Mouse (Mus musculus) c-Kit-negative CD71-positive TER-119-positive erythroid progenitor cells, embryonic 14.5 days (primary cell): ENCODE results near the gene Bicra.

Experiments
- DNase-seq: peaks from one replicate; pipeline ENCODE4 v3.0.0-alpha.2; 2013; ENCODE audit warnings: low read depth, low spot score

Bicra gene

GRCm38 (mm10) chr7:15948381-15948941 is 99.3 kb downstream of the Bicra start:
- DNase-seq, result peak; percentile 71

- no peak for DNase-seq
Measured at GRCm38 (mm10) chr7:15947653-15948260, 100.0 kb downstream of the Bicra start.

DNA sequence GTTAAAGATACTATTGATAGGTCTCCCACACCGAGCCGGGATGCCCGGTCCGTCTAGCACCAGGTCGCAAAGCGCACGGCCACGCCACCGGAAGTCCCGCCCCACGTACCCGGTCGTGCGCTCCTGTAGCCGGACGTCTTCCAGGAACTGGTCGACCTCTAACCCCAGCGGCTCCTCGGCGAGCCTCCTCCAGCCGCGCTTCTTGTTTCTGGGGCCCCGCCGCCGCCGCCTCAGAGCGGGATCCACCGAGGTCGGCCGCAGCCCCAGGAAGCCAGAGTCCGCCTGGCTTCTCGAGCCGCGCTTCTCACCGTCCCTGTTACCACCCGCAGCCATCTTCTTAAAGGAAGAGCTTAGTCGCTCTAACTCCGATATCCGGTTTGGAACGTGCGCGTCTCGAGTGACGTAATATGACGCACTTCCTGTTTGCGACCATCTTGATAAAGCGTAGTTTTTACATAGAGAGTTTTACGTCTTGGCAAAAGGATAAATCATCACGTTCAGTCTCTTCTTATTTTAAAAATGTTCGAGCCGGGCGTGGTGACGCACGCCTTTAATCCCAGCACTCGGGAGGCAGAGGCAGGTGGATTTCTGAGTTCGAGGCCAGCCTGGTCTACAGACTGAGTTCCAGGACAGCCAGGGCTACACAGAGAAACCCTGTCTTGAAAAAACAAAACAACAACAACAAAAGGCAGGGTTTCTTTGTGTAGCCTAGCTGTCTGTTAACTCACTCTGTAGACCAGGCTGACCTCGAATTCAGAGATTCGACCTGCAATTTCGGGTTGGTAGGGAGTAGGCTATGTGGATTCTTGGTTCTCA is 101.8 kb downstream of the Bicra start, which contains the start of gene Nop53:
Gene Nop53, minus strand, starts transcription at position 354 of the 816 bp plus-strand sequence.
- peak; percentile 95 for DNase-seq

DNA sequence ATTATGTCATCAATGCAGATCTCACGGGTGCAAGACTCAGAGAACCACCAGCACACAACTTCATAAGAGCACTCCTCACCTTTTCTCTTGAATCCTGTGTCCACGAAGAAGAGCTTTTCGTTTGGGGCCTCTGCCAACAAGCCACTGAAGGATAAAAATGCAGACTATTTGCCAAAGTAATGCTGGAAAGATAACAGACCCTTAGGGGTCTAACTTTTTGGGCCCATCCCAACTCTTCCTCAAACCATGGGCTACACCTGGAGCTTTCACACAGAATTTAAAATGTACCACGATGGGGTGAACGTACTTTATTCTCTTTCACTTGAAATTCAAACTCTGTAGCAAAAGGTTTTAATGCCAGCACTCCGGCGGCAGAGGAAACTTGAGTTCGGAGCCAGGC is 102.5 kb downstream of the Bicra start:
- no peak for DNase-seq

GRCm38 (mm10) chr7:15944311-15944710 is 103.4 kb downstream of the Bicra start:
- no peak for DNase-seq

- no peak for DNase-seq
Measured at GRCm38 (mm10) chr7:15938621-15939020, 109.1 kb downstream of the Bicra start.

DNA sequence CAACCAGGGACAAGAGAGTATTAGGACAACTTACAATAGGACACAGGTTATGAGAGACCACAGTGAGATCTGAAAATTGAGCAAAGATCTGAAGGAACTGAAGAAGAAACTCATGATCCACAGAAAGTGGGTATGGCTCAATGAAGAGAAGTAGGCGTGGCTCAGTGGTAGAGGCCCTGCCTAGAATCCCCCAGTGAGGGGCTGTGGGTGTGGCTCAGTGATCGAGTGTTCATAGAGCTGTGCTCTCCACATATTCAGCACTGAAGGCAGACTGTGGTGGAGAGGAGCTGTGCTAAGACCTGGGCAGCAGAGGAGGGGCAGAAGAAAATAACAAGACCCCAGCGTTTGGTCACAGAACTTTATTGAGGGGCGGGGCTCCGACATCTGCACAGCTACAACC is 110.2 kb downstream of the Bicra start:
- no peak for DNase-seq

- no peak for DNase-seq
Measured at GRCm38 (mm10) chr7:15933437-15934359, 114.0 kb downstream of the Bicra start.

DNA sequence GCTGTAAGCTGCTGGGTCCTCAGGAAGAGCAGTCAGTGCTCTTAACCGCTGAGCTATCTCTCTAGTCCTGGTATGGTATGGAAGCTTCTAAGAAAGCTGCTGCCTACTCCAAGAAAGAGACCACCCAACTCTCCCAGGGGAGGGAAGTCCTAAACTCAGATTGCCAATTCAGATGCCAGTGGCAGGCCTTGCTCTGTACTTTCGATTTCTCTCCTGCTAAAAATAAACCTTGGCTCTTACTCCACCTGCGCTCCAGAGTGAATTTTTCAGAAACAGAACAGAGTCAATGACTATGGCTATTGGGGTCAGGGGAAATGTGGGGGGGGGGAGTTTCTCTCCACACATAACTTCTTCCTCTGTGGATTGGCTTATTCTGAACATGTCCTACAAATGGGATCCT is 116.1 kb downstream of the Bicra start:
- DNase-seq, result no peak

- no peak for DNase-seq
Measured at GRCm38 (mm10) chr7:15930543-15930942, 117.2 kb downstream of the Bicra start.

GRCm38 (mm10) chr7:15929910-15930309 is 117.8 kb downstream of the Bicra start:
- DNase-seq, result peak; percentile 43

DNA sequence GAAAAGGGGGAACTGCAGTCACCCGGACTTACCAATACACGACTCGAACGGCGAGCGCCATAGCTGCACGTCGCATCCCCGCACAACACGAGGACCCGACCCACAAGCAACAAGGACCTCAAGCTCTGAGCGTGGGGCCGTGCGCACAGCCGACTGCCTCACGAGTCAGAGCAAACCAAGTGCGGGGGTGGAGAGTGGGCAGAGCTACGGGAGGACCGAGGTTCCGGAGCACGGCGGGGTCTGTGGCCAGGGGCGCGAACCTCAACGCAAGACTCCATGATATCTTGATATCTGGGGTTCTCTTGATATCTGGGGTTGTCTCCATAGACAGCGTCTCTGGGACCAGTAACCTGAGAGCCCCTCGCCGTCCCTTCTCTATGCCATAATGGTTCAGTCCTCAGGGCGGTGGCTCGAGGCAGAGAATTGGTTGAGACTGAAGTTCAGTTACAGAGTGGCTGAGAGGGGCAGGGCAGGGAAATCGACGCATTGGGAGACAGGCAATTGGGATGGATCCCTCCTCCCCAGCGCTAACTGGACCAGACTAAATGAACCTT is 125.4 kb downstream of the Bicra start, which contains the start of gene Selenow:
Gene Selenow, minus strand, starts transcription at position 183 of the 554 bp plus-strand sequence.
- DNase-seq, result peak; percentile 81

DNA sequence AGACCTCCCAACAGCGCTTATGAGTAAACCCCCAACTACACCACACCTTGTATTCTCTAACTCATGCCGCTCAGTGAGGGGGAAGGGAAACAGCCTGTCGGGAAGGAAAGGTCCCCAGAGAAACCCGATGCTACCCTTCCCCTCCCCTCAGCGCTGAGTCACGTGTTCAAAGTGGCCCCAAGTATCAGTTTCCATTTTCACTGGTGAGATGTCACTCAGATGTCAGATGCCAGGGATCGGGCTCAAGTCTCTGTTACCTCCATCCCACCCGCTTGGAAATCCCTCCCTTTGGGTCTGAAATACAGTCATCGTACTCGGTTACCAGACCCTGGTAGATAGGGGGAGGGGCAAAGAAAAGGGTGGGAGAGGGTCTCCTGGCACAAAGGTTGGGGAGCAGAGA is 125.9 kb downstream of the Bicra start:
- peak; percentile 26 for DNase-seq
